Mouse (Mus musculus): ENCODE measurements around the gene Mylpf. TPM values are rescaled to one million over a fixed set of nuclear protein-coding genes. Genes with fewer than 3 reads are reported as not detected.
"Not testable (repeated sequence)": the region's sequence is repeated elsewhere in the genome, so short reads cannot be mapped to it uniquely, and the experiment has no call there.

Mylpf gene
- polyA plus RNA-seq (2012; rRNA removed) = 1.2 and 2.1 TPM in 2 replicates

- DNase-seq (ENCODE audit: low spot score) = peak; percentile 88
Measured at GRCm38 (mm10) chr7:127208553-127209438, at the start of gene Mylpf. Mylpf (plus strand) TSS chr7:127208890.

GRCm38 (mm10) chr7:127162546-127162945, 46.1 kb upstream of the Mylpf start:
- DNase-seq (ENCODE audit: low spot score) = no peak

- DNase-seq (ENCODE audit: low spot score) = no peak
Measured at GRCm38 (mm10) chr7:127164002-127164401, 44.7 kb upstream of the Mylpf start.

- no peak for DNase-seq (ENCODE audit: low spot score)
Measured at GRCm38 (mm10) chr7:127165607-127166493, 42.8 kb upstream of the Mylpf start.

- DNase-seq (ENCODE audit: low spot score) = no peak
Measured at GRCm38 (mm10) chr7:127166501-127166900, 42.2 kb upstream of the Mylpf start.

- DNase-seq (ENCODE audit: low spot score) = no peak
Measured at GRCm38 (mm10) chr7:127176937-127177336, 31.8 kb upstream of the Mylpf start.

GRCm38 (mm10) chr7:127180783-127181182, 27.9 kb upstream of the Mylpf start:
- no peak for DNase-seq (ENCODE audit: low spot score)

GRCm38 (mm10) chr7:127181724-127182123, 27.0 kb upstream of the Mylpf start:
- DNase-seq (ENCODE audit: low spot score) = not testable (repeated sequence)

GRCm38 (mm10) chr7:127183345-127183744, 25.3 kb upstream of the Mylpf start:
- DNase-seq (ENCODE audit: low spot score) = no peak

GRCm38 (mm10) chr7:127183828-127184227, 24.9 kb upstream of the Mylpf start:
- no peak for DNase-seq (ENCODE audit: low spot score)

- no peak for DNase-seq (ENCODE audit: low spot score)
Measured at GRCm38 (mm10) chr7:127184720-127185119, 24.0 kb upstream of the Mylpf start.

GRCm38 (mm10) chr7:127185601-127186000, 23.1 kb upstream of the Mylpf start:
- DNase-seq (ENCODE audit: low spot score) = no peak

GRCm38 (mm10) chr7:127187351-127187750, 21.3 kb upstream of the Mylpf start:
- no peak for DNase-seq (ENCODE audit: low spot score)

GRCm38 (mm10) chr7:127188305-127189276, 20.1 kb upstream of the Mylpf start:
- DNase-seq (ENCODE audit: low spot score) = no peak

- DNase-seq (ENCODE audit: low spot score) = no peak
Measured at GRCm38 (mm10) chr7:127190672-127191071, 18.0 kb upstream of the Mylpf start.

GRCm38 (mm10) chr7:127192989-127193388, 15.7 kb upstream of the Mylpf start:
- DNase-seq (ENCODE audit: low spot score) = no peak

- no peak for DNase-seq (ENCODE audit: low spot score)
Measured at GRCm38 (mm10) chr7:127194011-127194632, 14.6 kb upstream of the Mylpf start.

GRCm38 (mm10) chr7:127194633-127195029, 14.1 kb upstream of the Mylpf start:
- no peak for DNase-seq (ENCODE audit: low spot score)

- DNase-seq (ENCODE audit: low spot score) = peak; percentile 80
Measured at GRCm38 (mm10) chr7:127195544-127196295, 13.0 kb upstream of the Mylpf start, which contains the start of gene Cd2bp2. Cd2bp2 (minus strand) TSS chr7:127196050.

GRCm38 (mm10) chr7:127196484-127196883, 12.2 kb upstream of the Mylpf start:
- DNase-seq (ENCODE audit: low spot score) = no peak

All from urinary bladder, adult 2 months (tissue).